Mouse (Mus musculus) limb, embryonic 12.5 days (tissue): Measurements from ENCODE around the gene Lmntd2. TPM values are rescaled to one million over a fixed set of nuclear protein-coding genes. Genes with fewer than 3 reads are reported as not detected.
A peak's percentile ranks its signal among the peaks of the same experiment; 100 is the strongest.

ENCODE experiments used
- ATAC-seq: fragments of 200-750 bp; cut with Nextera tagmentation; 2 replicates; pipeline ENCODE4 v1.8.0; 2017; ENCODE audit warnings: low read depth, moderate TSS enrichment; ENCODE audit not compliant: insufficient number of reproducible peaks, insufficient read depth, low FRiP score, low TSS enrichment
- H3K27ac ChIP-seq: fragments of 300-500 bp; sonication (generic); 2 replicates; pipeline ENCODE4 v1.5.1; 2016; ENCODE audit warnings: mild to moderate bottlenecking, moderate library complexity
- H3K27me3 ChIP-seq: fragments of 300-500 bp; sonication (generic); 2 replicates; pipeline ENCODE4 v1.6.1; 2016; ENCODE audit warnings: mild to moderate bottlenecking, moderate library complexity
- H3K36me3 ChIP-seq: fragments of 300-500 bp; sonication (generic); 2 replicates; pipeline ENCODE4 v1.6.1; 2016; ENCODE audit warnings: mild to moderate bottlenecking, moderate library complexity
- H3K4me1 ChIP-seq: fragments of 300-500 bp; sonication (generic); replicated peaks from 2 replicates; pipeline ENCODE4 v1.6.1; 2016
- H3K4me2 ChIP-seq: fragments of 300-500 bp; sonication (generic); 2 replicates; pipeline ENCODE4 v1.6.1; 2016; ENCODE audit warnings: mild to moderate bottlenecking, moderate library complexity
- H3K4me3 ChIP-seq: fragments of 300-500 bp; sonication (generic); replicated peaks from 2 replicates; pipeline ENCODE4 v1.5.1; 2016; ENCODE audit warnings: mild to moderate bottlenecking
- H3K9ac ChIP-seq: fragments of 300-500 bp; sonication (generic); replicated peaks from 2 replicates; pipeline ENCODE4 v1.6.1; 2016; ENCODE audit warnings: mild to moderate bottlenecking, moderate library complexity
- H3K9me3 ChIP-seq: fragments of 300-500 bp; sonication (generic); 2 replicates; pipeline ENCODE4 v1.6.1; 2016; ENCODE audit warnings: mild to moderate bottlenecking, moderate library complexity
- WGBS: fragments of 180-500 bp; shearing (Covaris S2); methylation state at CpG from one replicate; pipeline ENCODE4 v1.1.7; 2016; 5-methylcytosine and 5-hydroxymethylcytosine counted together
- polyA plus RNA-seq: library from polyadenylated mRNA; unstranded; fragments of >200 nt; fragmentation: Nextera tagmentation; extraction: Ambion mirVana; gene quantifications from 2 replicates; pipeline ENCODE4 v1.2.1, GENCODE M21; 2016

Lmntd2 gene
- polyA plus RNA-seq, 1 experiment from 2014 or later: 4.2 TPM

DNA sequence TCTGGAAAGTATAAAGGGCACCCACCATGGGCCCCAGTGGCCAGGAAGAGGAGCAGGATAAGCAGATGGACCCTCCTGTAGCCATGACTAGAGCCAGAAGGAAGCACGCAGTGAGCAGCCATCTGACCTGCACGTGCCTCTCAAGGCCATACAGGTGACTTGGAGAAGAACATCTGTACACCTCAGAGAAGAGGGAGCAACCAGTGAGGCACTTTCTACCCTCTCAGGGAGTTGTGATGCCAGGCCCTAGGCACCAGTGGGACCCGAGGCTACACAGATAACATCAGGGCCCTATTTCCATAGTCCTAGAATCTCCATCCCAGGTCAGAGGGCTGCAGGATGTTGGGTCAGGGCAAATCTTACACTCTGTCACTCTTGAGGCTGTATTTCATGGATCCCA lies 23.7 kb downstream of the Lmntd2 start:
- no peak overlapping the region for H3K9ac ChIP-seq
- 87% methylated on average over 3 of the region's 3 CpGs for WGBS
- no peak overlapping the region for H3K4me3 ChIP-seq

DNA sequence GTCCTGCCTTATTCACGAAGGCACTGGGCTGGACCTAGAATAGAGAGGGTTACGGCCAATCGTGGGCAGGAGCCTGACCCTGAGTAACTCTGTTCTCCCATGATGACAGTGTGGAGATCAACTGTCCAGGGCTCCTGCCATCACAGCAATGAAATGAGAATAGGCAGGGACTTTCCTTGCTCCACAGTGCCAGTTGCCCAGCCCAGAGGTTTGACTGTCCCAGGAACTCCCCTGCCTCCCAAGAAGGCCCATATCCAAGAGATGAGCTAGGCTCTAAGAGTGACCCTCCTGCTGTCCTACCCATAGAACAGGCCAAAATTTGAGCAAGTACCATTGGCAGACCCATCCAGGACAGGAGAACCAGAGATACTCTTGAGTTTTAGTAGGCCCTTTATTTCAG lies 25.1 kb downstream of the Lmntd2 start:
- ATAC-seq: no peak
- Histone ChIP-seq H3K4me3 (no peak overlapping the region), H3K9me3 (no peaks in the 10 kb centered on the region), H3K27ac (no peak overlapping the region), H3K36me3 (peaks cover 36% of the 10 kb centered on the region), H3K4me2 (no peak overlapping the region), H3K9ac (no peak overlapping the region), H3K27me3 (no peaks in the 10 kb centered on the region), H3K4me1 (peaks cover 13% of the 10 kb centered on the region)
- 85% methylated on average over 3 of the region's 3 CpGs for whole genome bisulfite sequencing

More for the DNA sequence above, 23.7 kb downstream of the Lmntd2 start:
- H3K27me3 ChIP-seq: no peaks in the 10 kb centered on the region
- peaks cover 16% of the 10 kb centered on the region for H3K4me1 ChIP-seq
- H3K27ac ChIP-seq: no peak overlapping the region
- no peaks in the 10 kb centered on the region for H3K9me3 ChIP-seq
- no peak for ATAC-seq
- no peak overlapping the region for H3K4me2 ChIP-seq
- peaks cover 36% of the 10 kb centered on the region for H3K36me3 ChIP-seq

DNA sequence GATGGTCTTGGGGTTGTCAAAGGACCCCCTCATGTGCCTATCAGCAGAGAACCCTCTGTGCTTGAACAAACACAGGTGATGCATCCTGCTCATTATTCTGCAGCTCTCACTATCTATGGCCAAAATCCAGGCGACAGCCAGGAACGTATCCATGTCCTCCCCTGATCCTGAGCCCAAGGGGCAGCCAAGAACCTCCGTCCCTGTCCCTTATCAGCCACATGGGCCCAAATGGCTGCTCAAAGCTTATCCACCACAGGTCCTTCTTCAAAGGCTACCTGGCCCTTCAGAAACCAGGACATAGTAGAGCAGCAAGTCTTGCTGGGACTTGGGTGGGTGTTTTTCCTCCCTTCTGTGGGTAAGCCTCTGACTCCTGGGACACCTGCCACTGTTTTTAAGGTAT lies 25.7 kb downstream of the Lmntd2 start:
- Histone ChIP-seq H3K4me1 (peaks cover 12% of the 10 kb centered on the region), H3K4me3 (no peak overlapping the region), H3K9ac (no peak overlapping the region), H3K27me3 (no peaks in the 10 kb centered on the region), H3K27ac (no peak overlapping the region), H3K9me3 (no peaks in the 10 kb centered on the region), H3K36me3 (peaks cover 36% of the 10 kb centered on the region), H3K4me2 (no peak overlapping the region)
- no peak for ATAC-seq
- WGBS: 75% methylated on average over 3 of the region's 3 CpGs

DNA sequence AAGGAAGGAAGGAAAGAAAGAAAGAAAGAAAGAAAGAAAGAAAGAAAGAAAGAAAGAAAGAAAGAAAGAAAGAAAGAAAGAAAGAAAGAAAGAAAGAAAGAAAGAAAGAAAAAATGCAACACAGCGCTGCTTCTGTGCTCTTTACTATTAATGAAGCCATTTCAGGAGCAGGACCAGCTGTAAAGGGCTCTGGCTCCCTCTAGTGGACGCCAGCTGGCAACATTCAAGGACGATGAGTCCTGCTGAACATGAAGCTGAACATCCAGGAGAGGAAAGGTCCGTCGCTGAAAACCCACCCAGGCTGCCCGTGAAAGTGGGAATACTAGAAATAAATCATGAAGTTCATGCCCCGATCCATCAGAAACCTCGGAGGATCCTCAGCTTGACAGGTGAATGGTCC lies 37.7 kb downstream of the Lmntd2 start:
- Histone ChIP-seq H3K27ac (no peak overlapping the region), H3K4me2 (peak overlapping the region; percentile 26; the same call in 1 of the 2 replicates), H3K4me3 (no peak overlapping the region), H3K4me1 (peaks cover 7% of the 10 kb centered on the region; the same call in 1 of the 2 replicates), H3K9me3 (no peaks in the 10 kb centered on the region), H3K36me3 (no peaks in the 10 kb centered on the region), H3K27me3 (no peaks in the 10 kb centered on the region), H3K9ac (no peak overlapping the region)
- no peak for ATAC-seq
- WGBS: 3% methylated on average over 8 of the region's 8 CpGs

DNA sequence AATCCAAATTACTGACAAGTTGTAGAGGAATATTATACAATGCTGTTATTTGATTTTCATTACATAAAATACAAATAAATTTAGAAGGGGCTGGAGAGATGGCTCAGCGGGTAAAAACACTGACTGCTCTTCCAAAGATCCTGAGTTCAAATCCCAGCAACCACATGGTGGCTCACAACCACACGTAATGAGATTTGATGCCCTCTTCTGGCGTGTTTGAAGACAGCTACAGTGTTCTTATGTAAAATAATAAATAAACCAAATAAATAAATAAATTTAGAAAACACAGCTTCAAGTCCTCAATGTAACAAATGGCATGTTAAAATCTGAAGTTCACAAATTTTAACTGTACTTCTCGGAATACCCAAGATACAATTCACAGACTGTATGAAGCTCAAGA lies 38.8 kb downstream of the Lmntd2 start:
- WGBS: 86% methylated on average over 4 of the region's 4 CpGs
- no peak for ATAC-seq
- H3K9me3 ChIP-seq: no peaks in the 10 kb centered on the region

DNA sequence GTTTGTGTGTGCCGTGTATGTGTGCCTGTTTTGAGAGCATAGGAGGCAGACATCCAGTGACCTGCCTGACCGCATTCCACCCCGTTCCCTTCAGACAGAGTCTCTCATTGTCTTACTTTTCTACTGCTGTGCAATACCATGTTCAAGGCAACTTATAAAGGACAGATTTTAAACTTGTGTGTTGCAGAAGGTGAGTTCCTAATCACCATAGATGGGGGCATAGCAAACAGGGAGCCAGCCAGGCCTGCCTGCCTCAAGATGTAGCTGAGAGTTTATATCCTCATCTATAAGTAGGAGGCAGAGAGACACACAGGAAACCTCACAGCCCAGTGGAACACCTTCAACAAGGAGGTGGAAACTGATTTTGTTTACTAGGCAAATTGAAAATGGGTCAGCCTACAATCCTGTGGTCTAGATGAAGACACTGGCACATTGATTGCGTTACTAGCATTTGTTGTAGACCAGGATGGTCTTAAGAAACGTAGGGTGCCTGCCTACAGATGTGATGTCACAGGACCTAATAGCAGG lies 40.5 kb downstream of the Lmntd2 start:
- 89% methylated on average over 5 of the region's 5 CpGs for WGBS
- H3K4me2 ChIP-seq: peak overlapping the region; percentile 62
- no peak overlapping the region for H3K27ac ChIP-seq
- no peaks in the 10 kb centered on the region for H3K36me3 ChIP-seq
- no peaks in the 10 kb centered on the region for H3K27me3 ChIP-seq
- H3K4me3 ChIP-seq: peak overlapping the region; percentile 56
- H3K4me1 ChIP-seq: peaks cover 13% of the 10 kb centered on the region; the same call in 1 of the 2 replicates
- H3K9me3 ChIP-seq: no peaks in the 10 kb centered on the region
- peak overlapping the region; percentile 68; the same call in 1 of the 2 replicates for H3K9ac ChIP-seq
- no peak for ATAC-seq

More for the DNA sequence above, 38.8 kb downstream of the Lmntd2 start:
- no peak overlapping the region for H3K4me2 ChIP-seq
- H3K36me3 ChIP-seq: no peaks in the 10 kb centered on the region
- H3K27ac ChIP-seq: no peak overlapping the region
- no peaks in the 10 kb centered on the region for H3K27me3 ChIP-seq
- peaks cover 7% of the 10 kb centered on the region; the same call in 1 of the 2 replicates for H3K4me1 ChIP-seq
- H3K9ac ChIP-seq: no peak overlapping the region
- no peak overlapping the region for H3K4me3 ChIP-seq

DNA sequence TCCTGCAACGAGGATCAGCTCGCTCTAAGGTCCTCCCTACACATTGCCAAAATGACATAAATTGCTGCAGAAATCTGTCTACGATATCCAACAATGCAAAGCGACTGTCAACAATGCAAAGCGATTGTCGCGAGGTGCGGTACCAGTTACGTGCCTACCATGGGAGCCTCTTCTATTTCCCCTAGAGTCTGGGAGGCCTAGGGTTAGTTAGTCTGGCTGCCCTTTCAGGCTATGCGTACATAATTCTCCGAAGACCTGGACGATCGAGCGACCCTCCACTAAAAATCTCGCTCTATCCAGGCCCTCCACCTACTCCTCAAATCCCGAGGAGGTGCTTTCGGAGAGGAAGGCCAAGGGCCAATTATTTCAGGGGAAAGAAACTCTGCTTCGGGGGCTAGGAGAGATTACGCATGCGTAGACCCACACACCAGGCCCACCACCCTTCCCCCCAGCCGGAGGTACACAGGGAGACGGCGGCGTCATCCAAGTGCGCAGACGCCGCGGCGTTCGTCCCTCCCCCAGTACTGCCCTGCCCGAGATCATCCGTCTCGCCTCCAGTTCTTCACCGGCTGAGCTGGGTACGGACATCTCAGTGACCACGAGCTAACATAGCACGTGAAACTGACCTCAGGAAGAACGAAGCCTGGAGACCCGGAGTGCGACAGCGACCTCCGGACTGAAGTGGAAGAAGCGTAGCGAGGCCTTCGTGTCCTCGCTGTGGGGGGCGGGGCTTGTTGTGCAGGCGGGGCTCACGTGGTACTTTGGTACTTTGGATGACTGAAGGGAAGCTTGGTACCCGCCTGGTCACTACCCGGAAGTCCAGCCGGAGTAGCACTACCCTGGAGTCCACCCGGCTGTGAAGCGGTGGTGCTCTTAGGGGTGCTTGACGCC lies 41.5 kb downstream of the Lmntd2 start, which contains the start of gene Rnh1:
TSS of gene Rnh1 (minus strand) at position 742 of the 891 bp plus-strand sequence.
- Histone ChIP-seq H3K9ac (peak within 1 kb of the TSS; percentile 68), H3K4me1 (peaks cover 21% of the 10 kb centered on the region), H3K27me3 (no peaks in the 10 kb centered on the region), H3K36me3 (no peaks in the 10 kb centered on the region), H3K9me3 (no peaks in the 10 kb centered on the region), H3K4me2 (peak within 1 kb of the TSS; percentile 62), H3K27ac (peak within 1 kb of the TSS; percentile 94), H3K4me3 (peak within 1 kb of the TSS; percentile 56)
- ATAC-seq: peak; percentile 94
- WGBS: 4% methylated on average over 55 of the region's 55 CpGs

DNA sequence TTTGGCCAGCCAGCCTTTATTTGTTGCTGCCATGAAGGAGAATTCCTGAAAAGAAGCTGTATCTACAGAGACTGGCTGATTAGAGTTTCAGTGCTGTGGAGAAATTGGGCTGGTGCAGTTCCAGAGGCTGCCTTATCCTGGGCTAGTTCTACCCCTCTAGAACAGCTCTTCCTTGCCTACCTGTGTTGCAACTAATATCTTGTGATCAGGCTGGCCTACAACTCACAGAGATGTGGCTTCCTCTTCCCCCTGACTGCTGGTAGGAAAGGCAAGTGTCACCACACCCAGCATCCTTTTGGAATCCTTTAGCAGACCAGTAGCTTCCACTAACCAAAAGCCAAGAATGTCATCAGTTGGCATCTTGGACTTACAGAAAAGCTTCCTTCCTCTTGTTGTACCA lies 44.0 kb downstream of the Lmntd2 start:
- no peak for ATAC-seq
- Histone ChIP-seq H3K4me3 (no peak overlapping the region), H3K4me2 (no peak overlapping the region), H3K9me3 (no peaks in the 10 kb centered on the region), H3K4me1 (peaks cover 26% of the 10 kb centered on the region), H3K36me3 (peaks cover 15% of the 10 kb centered on the region), H3K9ac (no peak overlapping the region), H3K27ac (no peak overlapping the region), H3K27me3 (no peaks in the 10 kb centered on the region)

DNA sequence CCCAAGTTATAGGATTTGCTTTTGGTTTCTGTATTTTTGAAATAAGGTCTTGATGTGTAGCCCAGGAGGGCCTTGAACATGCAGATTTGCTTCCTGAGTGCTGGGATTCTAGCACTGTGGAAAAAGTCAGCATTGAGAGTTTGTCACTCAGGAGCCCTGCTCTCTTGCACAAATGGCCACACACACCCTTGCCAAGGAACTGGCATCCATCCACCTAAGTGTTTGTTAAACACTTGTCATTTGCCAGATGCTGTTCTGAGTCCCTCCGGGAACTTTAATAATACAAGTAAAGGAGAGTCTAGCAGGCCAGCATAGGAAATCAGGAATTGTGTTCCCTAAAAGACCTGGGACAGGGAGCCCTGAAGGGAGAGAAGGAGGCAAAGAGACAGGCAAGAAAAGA lies 44.6 kb downstream of the Lmntd2 start:
- H3K27me3 ChIP-seq: no peaks in the 10 kb centered on the region
- H3K4me1 ChIP-seq: peaks cover 26% of the 10 kb centered on the region
- H3K4me2 ChIP-seq: no peak overlapping the region
- H3K27ac ChIP-seq: 0 out of 2 replicates have a peak overlapping the region, but pooled peaks have one; percentile 18
- H3K36me3 ChIP-seq: peaks cover 20% of the 10 kb centered on the region
- whole genome bisulfite sequencing: 75% methylated on average over 1 of the region's 1 CpGs
- H3K9me3 ChIP-seq: no peaks in the 10 kb centered on the region
- no peak overlapping the region for H3K4me3 ChIP-seq
- no peak for ATAC-seq
- H3K9ac ChIP-seq: no peak overlapping the region

DNA sequence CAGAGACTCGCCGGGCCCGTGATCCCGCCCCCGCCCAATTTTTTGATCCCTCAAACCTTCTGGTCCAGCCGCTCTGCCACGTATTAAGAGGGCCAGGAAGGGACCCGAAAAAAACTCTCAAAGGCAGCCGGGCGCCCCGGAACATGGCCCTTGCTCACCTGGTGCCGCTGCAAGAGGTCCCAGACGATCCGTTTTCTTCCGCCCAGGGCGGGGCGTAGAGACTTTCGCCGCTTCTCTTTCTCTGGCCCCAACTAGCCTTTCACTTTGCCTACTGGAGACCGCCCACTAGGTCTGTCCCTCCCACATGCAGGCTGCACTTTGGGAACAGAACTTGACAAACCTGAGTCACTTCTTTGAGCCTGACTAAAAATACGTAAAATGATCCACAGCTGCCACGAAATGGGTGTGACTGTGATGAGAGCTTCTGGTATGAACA lies 45.3 kb downstream of the Lmntd2 start:
- H3K4me2 ChIP-seq: peak overlapping the region; percentile 72
- H3K36me3 ChIP-seq: peaks cover 28% of the 10 kb centered on the region
- peak overlapping the region; percentile 70 for H3K9ac ChIP-seq
- peak overlapping the region; percentile 62 for H3K27ac ChIP-seq
- H3K4me1 ChIP-seq: peaks cover 25% of the 10 kb centered on the region
- ATAC-seq: no peak
- H3K4me3 ChIP-seq: peak overlapping the region; percentile 45
- no peaks in the 10 kb centered on the region for H3K27me3 ChIP-seq
- H3K9me3 ChIP-seq: no peaks in the 10 kb centered on the region
- 3% methylated on average over 22 of the region's 22 CpGs for WGBS

DNA sequence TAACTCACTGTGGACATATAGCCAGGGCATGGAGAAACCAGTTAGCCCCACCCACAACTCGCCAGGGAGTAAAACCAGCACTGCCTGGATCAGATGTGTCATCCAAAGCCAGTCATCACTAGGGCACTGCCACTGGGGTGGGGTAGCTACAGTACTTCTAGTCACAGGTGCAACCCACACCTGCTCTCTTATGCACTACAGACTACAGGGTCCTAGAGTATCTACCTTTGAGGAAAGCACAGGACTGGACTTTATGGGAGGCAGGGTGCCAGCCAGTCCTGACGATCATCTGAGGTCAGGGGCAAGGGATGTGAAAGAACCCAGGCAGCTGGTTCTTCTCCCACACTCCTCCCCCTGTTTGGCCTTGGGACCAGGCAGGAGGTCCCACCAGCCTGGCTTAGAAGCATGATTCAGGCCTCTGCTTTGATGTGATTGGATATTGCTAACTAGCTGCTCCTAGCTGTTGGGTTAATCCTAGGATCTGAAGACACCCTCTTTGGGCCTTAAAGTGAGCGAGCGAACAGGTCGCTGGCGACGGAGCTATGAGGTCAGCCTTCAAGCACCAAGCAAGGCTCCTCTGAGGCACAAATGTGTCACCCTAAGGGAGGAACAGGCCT lies 45.9 kb downstream of the Lmntd2 start:
- Histone ChIP-seq H3K9ac (peak overlapping the region; percentile 70), H3K27ac (peak overlapping the region; percentile 62; the same call in 1 of the 2 replicates), H3K9me3 (no peaks in the 10 kb centered on the region), H3K4me3 (peak overlapping the region; percentile 45), H3K4me2 (peak overlapping the region; percentile 72), H3K27me3 (no peaks in the 10 kb centered on the region), H3K36me3 (peaks cover 33% of the 10 kb centered on the region), H3K4me1 (peaks cover 20% of the 10 kb centered on the region)
- 0 out of 2 replicates have a peak, but pooled peaks have one; percentile 7 for ATAC-seq
- 14% methylated on average over 7 of the region's 7 CpGs for WGBS
